Mouse (Mus musculus): Measurements from ENCODE around the gene Mageb5.
"Not testable (repeated sequence)": the region's sequence is repeated elsewhere in the genome, so short reads cannot be mapped to it uniquely, and the experiment has no call there.

DNA sequence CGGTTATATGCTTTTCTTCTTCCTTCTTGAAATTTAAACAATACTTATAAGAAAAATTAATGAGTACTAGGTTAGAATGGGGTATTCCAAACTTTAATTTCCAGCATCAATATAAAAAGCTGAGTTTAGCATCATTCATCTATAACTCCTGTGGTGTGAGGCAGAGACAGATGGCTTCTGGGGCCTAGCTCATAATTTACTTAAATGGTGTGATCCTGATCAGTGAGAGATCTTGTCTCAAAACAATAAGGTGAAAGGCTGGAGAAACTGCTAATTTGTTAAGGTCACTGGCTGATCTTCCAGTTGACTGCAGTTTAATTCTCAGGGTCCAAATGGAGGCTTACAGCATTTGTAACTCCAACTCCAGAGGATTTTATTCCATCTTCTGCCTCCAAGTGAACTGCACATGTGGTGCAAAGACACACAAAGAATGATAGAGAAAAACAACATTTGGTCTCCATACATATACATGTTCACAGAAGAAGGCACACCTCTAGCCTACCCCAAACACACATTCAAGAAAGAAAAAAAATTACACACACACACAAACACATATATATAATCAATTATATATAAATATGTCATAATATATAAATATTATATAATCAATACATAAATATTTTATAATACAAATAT is 23.1 kb downstream of the Mageb5 start:
- TF ChIP-seq CTCF, EP300 (IDR thresholded peaks at IDR 0.05; ENCODE audit: low read depth): not testable (repeated sequence)

Data from heart, postnatal 0 days (tissue).